25 mouse cellular contexts compared by ENCODE assay signal in genomic region chr5:122832996-122833395, GRCm38 (mm10). TPM values are rescaled to one million over a fixed set of nuclear protein-coding genes. Genes with fewer than 3 reads are reported as not detected.
DNase-seq lines count a peak whose midpoint lies in the region; TF ChIP-seq lines count a peak whose summit lies in the region.
"Had no signal": no experiment of that assay in that cellular context is flagged by ENCODE, and none has a peak within 500 bp of the region (broad histone marks: within the 10 kb centered on the region; RNA-seq: fewer than 3 reads in every experiment).

No protein-coding gene starts in this region.

- DNase-seq in thymus, adult 2 months = peak; percentile 23
- DNase-seq in thymus, adult 18-20 months = no peak
- peak; percentile 39 for DNase-seq in thymus, postnatal 14 days
- DNase-seq in lung, postnatal 36 days = no peak
- DNase-seq in lung, postnatal 10 days = no peak
- no peak for DNase-seq in left cerebral cortex, adult 8-10 months (ENCODE audit: low spot score in 2 of 2)
- DNase-seq: adrenal gland, postnatal 14 days; cerebellum, adult 2 months; cerebellum, postnatal 14 days; forebrain, postnatal 0 days; gastrocnemius, postnatal 10 days; heart, postnatal 36 days; kidney, adult 8-10 months; kidney, postnatal 4 days; left cerebral cortex, postnatal 4 days; lung, adult 18-20 months; midbrain, embryonic 14.5 days; right cerebral cortex, postnatal 4 days had no signal

- no peak overlapping the region for H3K4me3 ChIP-seq in thymus, adult 2 months (ENCODE audit: control insufficient read depth, insufficient read depth, low read length)
- H3K4me3 ChIP-seq in bone marrow macrophage, adult 2 months (ENCODE audit: insufficient read depth, low read length) = no peak overlapping the region
- H3K4me3 ChIP-seq: erythroblast, embryonic 14.5 days; hindbrain, embryonic 12.5 days; liver, embryonic 12.5 days; neural tube, embryonic 15.5 days had no signal

- H3K36me3 ChIP-seq in thymus, adult 2 months (ENCODE audit: control insufficient read depth, insufficient read depth, low read length) = no peaks in the 10 kb centered on the region
- H3K36me3 ChIP-seq: G1E; hindbrain, embryonic 12.5 days; liver, embryonic 12.5 days; neural tube, embryonic 15.5 days had no signal

- peak overlapping the region; percentile 96 for H3K27ac ChIP-seq in thymus, adult 2 months (ENCODE audit: control insufficient read depth, insufficient read depth, low read length)
- peak overlapping the region; percentile 64 for H3K27ac ChIP-seq in bone marrow macrophage, adult 2 months (ENCODE audit: insufficient read depth, low read depth, low read length)
- H3K27ac ChIP-seq: hindbrain, embryonic 12.5 days; kidney, postnatal 0 days; liver, embryonic 12.5 days; neural tube, embryonic 15.5 days had no signal

- TF ChIP-seq POLR2A in thymus, adult 2 months (IDR thresholded peaks at IDR 0.05; ENCODE audit: control insufficient read depth, extremely low read depth, insufficient read depth, low read length, poor library complexity) = no peak
- TF ChIP-seq POLR2A in bone marrow macrophage, adult 2 months (IDR thresholded peaks at IDR 0.05; ENCODE audit: borderline replicate concordance, low read depth, low read length) = no peak

- no peak for TF ChIP-seq CTCF in thymus, adult 2 months (IDR thresholded peaks at IDR 0.05; ENCODE audit: borderline replicate concordance, control insufficient read depth, extremely low read depth, insufficient read depth, low read length, poor library complexity)
- TF ChIP-seq CTCF in bone marrow macrophage, adult 2 months (IDR thresholded peaks at IDR 0.05; ENCODE audit: low read depth, low read length) = no peak

- H3K27me3 ChIP-seq in thymus, adult 2 months (ENCODE audit: control insufficient read depth, insufficient read depth, low read length) = no peaks in the 10 kb centered on the region
- H3K27me3 ChIP-seq: hindbrain, embryonic 12.5 days; liver, embryonic 12.5 days; neural tube, embryonic 15.5 days had no signal

- peaks cover 9% of the 10 kb centered on the region for H3K4me1 ChIP-seq in thymus, adult 2 months (replicated peaks; ENCODE audit: control insufficient read depth, insufficient read depth, low read length)
- H3K4me1 ChIP-seq in bone marrow macrophage, adult 2 months (ENCODE audit: control insufficient read depth, insufficient read depth, low read length) = peaks cover 9% of the 10 kb centered on the region; the same call in 1 of the 2 replicates
- H3K4me1 ChIP-seq: hindbrain, embryonic 12.5 days; liver, embryonic 12.5 days; neural tube, embryonic 15.5 days had no signal

- 79% methylated on average over 10 of the region's 10 CpGs for whole genome bisulfite sequencing in thymus, adult 2 months

RNA-seq across cellular contexts. Expression of gene Anapc5, which starts 11.9 kb away (rescaled TPM):
- 463 and 489 TPM in 2 replicates for polyA plus RNA-seq in thymus, adult 2 months (2012; rRNA removed)
- polyA plus RNA-seq in bone marrow macrophage, adult 2 months (2012; ENCODE audit: insufficient read depth, insufficient read length, missing spikeins) = 170 and 221 TPM in 2 replicates
- total RNA-seq in left cerebral cortex, adult 8-10 months (2022) = 100 to 1,000 TPM; 201 to 221 (median 205) TPM

RNA-seq across cellular contexts. Expression of gene Rnf34, which starts 16.9 kb away (rescaled TPM):
- polyA plus RNA-seq in thymus, adult 2 months (2012; rRNA removed) = 21.7 and 24.7 TPM in 2 replicates
- 30.3 and 33.2 TPM in 2 replicates for polyA plus RNA-seq in bone marrow macrophage, adult 2 months (2012; ENCODE audit: insufficient read depth, insufficient read length, missing spikeins)
- total RNA-seq in left cerebral cortex, adult 8-10 months (2022) = 10 to 100 TPM; 52.6 to 75.9 (median 58.6) TPM

RNA-seq across cellular contexts. Expression of gene Camkk2, which starts 53.8 kb away (rescaled TPM):
- polyA plus RNA-seq in thymus, adult 2 months (2012; rRNA removed) = 31.1 and 40.9 TPM in 2 replicates
- polyA plus RNA-seq in bone marrow macrophage, adult 2 months (2012; ENCODE audit: insufficient read depth, insufficient read length, missing spikeins) = 65.3 and 69.5 TPM in 2 replicates
- 100 to 1,000 TPM; 193 to 209 (median 196) TPM for total RNA-seq in left cerebral cortex, adult 8-10 months (2022)

Comparison
In these comparisons a context has a peak if more than half of its experiments do, and no peak if none do; other contexts are left out.
1. DNase-seq: peak in thymus, adult 2 months (single experiment) and thymus, postnatal 14 days (single experiment); none in thymus, adult 18-20 months (0 of 2), lung, postnatal 36 days (single experiment), lung, postnatal 10 days (single experiment) and left cerebral cortex, adult 8-10 months (0 of 2).